Mouse (Mus musculus) testis, adult 2 months (tissue): ENCODE results near the gene Ercc4.

Source experiments
- CTCF ChIP-seq: fragments of 200-500 bp; IDR thresholded peaks from 2 replicates; pipeline ENCODE4 v1.5.1; 2012; ENCODE audit warnings: low read depth, mild to moderate bottlenecking, inconsistent platforms, low read length, moderate library complexity; ENCODE audit not compliant: control insufficient read depth, insufficient read depth, insufficient replicate concordance
- POLR2A ChIP-seq: fragments of 200-500 bp; IDR thresholded peaks from 2 replicates; pipeline ENCODE4 v1.6.1; 2012; ENCODE audit warnings: low read depth, mild to moderate bottlenecking, inconsistent platforms, low read length, moderate library complexity; ENCODE audit not compliant: control insufficient read depth

DNA sequence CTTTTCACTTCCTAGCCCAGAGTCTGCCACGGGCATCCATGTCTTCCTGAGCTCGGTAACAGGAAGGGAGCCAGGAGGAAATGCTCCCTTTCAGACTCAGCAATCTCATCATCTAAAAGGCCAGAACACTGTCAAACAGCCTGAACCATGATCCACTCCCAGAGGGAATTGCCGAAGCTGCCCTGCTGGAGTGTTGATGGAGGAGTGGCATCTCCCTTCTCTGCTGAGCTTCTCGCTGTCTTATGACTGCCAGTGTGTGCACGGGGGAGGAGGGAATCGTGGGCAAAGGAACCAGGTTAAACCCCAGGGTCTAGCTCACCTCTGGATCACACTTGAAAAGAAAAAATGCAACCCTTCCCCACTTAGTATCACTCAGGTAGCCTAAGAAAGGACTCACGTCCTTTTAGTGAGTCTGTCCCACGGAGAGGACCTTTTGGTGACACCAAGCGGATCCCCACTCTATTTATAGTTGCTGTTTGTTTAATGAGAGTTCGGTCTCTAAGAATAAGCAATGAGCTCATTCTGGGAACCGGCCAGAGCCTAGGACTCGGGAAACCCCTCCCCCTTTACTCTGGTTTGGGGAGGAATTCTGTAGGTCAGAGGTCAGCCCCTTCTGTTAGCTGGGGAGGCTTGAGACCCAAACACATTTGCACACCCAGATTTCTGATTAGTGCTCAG is 80.1 kb downstream of the Ercc4 start:
- no peak for TF ChIP-seq CTCF
- TF ChIP-seq POLR2A: no peak
